ENCODE assay signal across 8 mouse cellular contexts in the genomic region with DNA sequence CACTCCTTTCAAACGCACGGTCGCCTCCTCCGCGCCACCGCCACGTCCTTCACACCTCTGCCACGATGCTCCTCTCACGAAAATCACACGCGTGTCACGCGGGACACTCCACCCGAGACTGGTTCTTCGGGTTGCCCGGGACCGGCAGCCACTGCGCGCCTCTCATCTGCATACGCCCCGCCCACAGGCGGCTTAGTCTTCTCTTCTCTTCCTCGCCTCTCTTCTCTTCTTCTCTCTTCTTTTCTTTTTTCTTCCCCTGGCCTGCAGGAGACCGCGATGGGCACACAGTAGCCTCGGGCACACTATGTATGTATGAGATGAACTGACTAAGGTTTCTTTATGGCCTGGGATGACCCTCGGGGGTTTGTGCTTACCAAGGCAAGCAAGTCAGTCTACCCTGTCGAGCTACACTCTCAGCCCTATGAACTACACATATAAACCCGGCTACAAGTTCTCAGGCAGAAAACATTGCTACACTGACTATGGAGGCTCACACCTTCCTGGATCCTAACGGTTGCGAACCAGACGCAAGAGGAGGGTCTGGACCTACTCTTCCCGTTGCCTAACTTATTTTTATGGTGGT. TPM values are rescaled to one million over a fixed set of nuclear protein-coding genes. Genes with fewer than 3 reads are reported as not detected.
DNase-seq lines count a peak whose midpoint lies in the region; ATAC-seq lines count a peak whose summit lies in the region.
"Not testable (repeated sequence)": the region's sequence is repeated elsewhere in the genome, so short reads cannot be mapped to it uniquely, and the experiment has no call there.

No protein-coding gene starts in this region.

- peak overlapping the region; percentile 34; the same call in 1 of the 2 replicates for H3K4me3 ChIP-seq in hindbrain, embryonic 10.5 days
- not testable (repeated sequence) for H3K4me3 ChIP-seq in kidney, embryonic 14.5 days (ENCODE audit: low read length); liver, embryonic 12.5 days; midbrain, embryonic 11.5 days (ENCODE audit: low read depth, low read length)

- not testable (repeated sequence) for H3K9ac ChIP-seq in kidney, embryonic 14.5 days (ENCODE audit: low read depth, low read length); liver, embryonic 12.5 days; midbrain, embryonic 11.5 days (ENCODE audit: low read length)

- peak; percentile 38 for ATAC-seq in frontal cortex, adult (ENCODE audit: low TSS enrichment)
- ATAC-seq in kidney, embryonic 14.5 days (ENCODE audit: low FRiP score, low TSS enrichment): peak; percentile 50
- peak; percentile 13; the same call in 1 of the 2 replicates for ATAC-seq in liver, embryonic 12.5 days
- ATAC-seq in midbrain, embryonic 11.5 days (ENCODE audit: low FRiP score): peak; percentile 71

- H3K36me3 ChIP-seq in hindbrain, embryonic 10.5 days; kidney, embryonic 14.5 days (ENCODE audit: control insufficient read depth, insufficient read depth, low read length); liver, embryonic 12.5 days; midbrain, embryonic 11.5 days (ENCODE audit: control insufficient read depth, insufficient read depth, low read length): not testable (repeated sequence)

- H3K4me1 ChIP-seq in hindbrain, embryonic 10.5 days (replicated peaks); kidney, embryonic 14.5 days (ENCODE audit: control insufficient read depth, insufficient read depth, low read length); liver, embryonic 12.5 days; midbrain, embryonic 11.5 days (ENCODE audit: control insufficient read depth, insufficient read depth, low read length): not testable (repeated sequence)

- not testable (repeated sequence) for H3K27me3 ChIP-seq in hindbrain, embryonic 10.5 days (ENCODE audit: insufficient read depth, poor library complexity, severe bottlenecking); kidney, embryonic 14.5 days (ENCODE audit: control insufficient read depth, insufficient read depth, low read length); liver, embryonic 12.5 days (replicated peaks); midbrain, embryonic 11.5 days (ENCODE audit: control insufficient read depth, insufficient read depth, low read length)

- peak overlapping the region; percentile 80; the same call in 1 of the 2 replicates for H3K27ac ChIP-seq in hindbrain, embryonic 10.5 days
- not testable (repeated sequence) for H3K27ac ChIP-seq in kidney, embryonic 14.5 days (ENCODE audit: low read depth, low read length); liver, embryonic 12.5 days; midbrain, embryonic 11.5 days (ENCODE audit: low read depth, low read length)

- H3K4me2 ChIP-seq in kidney, embryonic 14.5 days (replicated peaks; ENCODE audit: low read depth, low read length); midbrain, embryonic 11.5 days: not testable (repeated sequence)
- H3K4me2 ChIP-seq in liver, embryonic 12.5 days: peak overlapping the region; percentile 33; the same call in 1 of the 2 replicates

- DNase-seq in T-cell, adult 2 months (ENCODE audit: low spot score): peak; percentile 30
- peak; percentile 16 to 33 for DNase-seq in cerebellum, postnatal 36 days
- not testable (repeated sequence) for DNase-seq in hindbrain, embryonic 10.5 days (ENCODE audit: low spot score); midbrain, embryonic 11.5 days (ENCODE audit: low spot score, missing footprints)
- DNase-seq in spleen, adult 12 weeks (ENCODE audit: low spot score): peak; percentile 23

- not testable (repeated sequence) for H3K9me3 ChIP-seq in hindbrain, embryonic 10.5 days; kidney, embryonic 14.5 days (ENCODE audit: control insufficient read depth, low read length); liver, embryonic 12.5 days (replicated peaks); midbrain, embryonic 11.5 days (ENCODE audit: control insufficient read depth, low read length)

- WGBS in hindbrain, embryonic 10.5 days: under 1% methylated on average over 13 of the region's 33 CpGs
- WGBS in kidney, embryonic 14.5 days: 0% methylated on average over 8 of the region's 33 CpGs
- 0% methylated on average over 12 of the region's 33 CpGs for WGBS in liver, embryonic 12.5 days (ENCODE audit: insufficient replicate concordance)
- 0% methylated on average over 9 of the region's 33 CpGs for WGBS in midbrain, embryonic 11.5 days

RNA-seq across cellular contexts. Expression of a gene that starts 43.1 kb away (rescaled TPM):
- 74.2 and 75.9 TPM in 2 replicates for polyA plus RNA-seq in hindbrain, embryonic 10.5 days (2016; fragmentation: Nextera tagmentation; extraction: Ambion mirVana)
- polyA plus RNA-seq in kidney, embryonic 14.5 days (2014; fragmentation: Nextera tagmentation; extraction: Ambion mirVana): 59.9 and 80.3 TPM in 2 replicates
- 47.1 and 48.3 TPM in 2 replicates for polyA plus RNA-seq in liver, embryonic 12.5 days (2016; fragmentation: Nextera tagmentation; extraction: Ambion mirVana)
- polyA plus RNA-seq in midbrain, embryonic 11.5 days (2014; fragmentation: Nextera tagmentation; extraction: Ambion mirVana): 77.8 and 88.0 TPM in 2 replicates

RNA-seq across cellular contexts. Expression of a gene that starts 56.8 kb away (rescaled TPM):
- 182 and 191 TPM in 2 replicates for polyA plus RNA-seq in hindbrain, embryonic 10.5 days (2016; fragmentation: Nextera tagmentation; extraction: Ambion mirVana)
- 199 and 235 TPM in 2 replicates for polyA plus RNA-seq in kidney, embryonic 14.5 days (2014; fragmentation: Nextera tagmentation; extraction: Ambion mirVana)
- 63.6 and 64.8 TPM in 2 replicates for polyA plus RNA-seq in liver, embryonic 12.5 days (2016; fragmentation: Nextera tagmentation; extraction: Ambion mirVana)
- 251 and 261 TPM in 2 replicates for polyA plus RNA-seq in midbrain, embryonic 11.5 days (2014; fragmentation: Nextera tagmentation; extraction: Ambion mirVana)

Comparison
In these comparisons a context has a peak if more than half of its experiments do, and no peak if none do; other contexts are left out.
1. ATAC-seq: peak in every context shown above with its lines; median percentile 71 in midbrain, embryonic 11.5 days; 50 in kidney, embryonic 14.5 days; 38 in frontal cortex, adult; 13 in liver, embryonic 12.5 days.